Mouse (Mus musculus): ENCODE measurements around the gene Adck1. TPM values are rescaled to one million over a fixed set of nuclear protein-coding genes. Genes with fewer than 3 reads are reported as not detected.

Adck1 gene
- polyA plus RNA-seq, 1 experiment, result 9.9 TPM

- TF ChIP-seq POLR2A (IDR thresholded peaks at IDR 0.05; ENCODE audit: borderline replicate concordance, low read depth, low read length) (no peak), CTCF (IDR thresholded peaks at IDR 0.05; ENCODE audit: low read depth, low read length) (no peak)
- H3K27ac ChIP-seq (ENCODE audit: insufficient read depth, low read depth, low read length), result no peak overlapping the region
- no peak overlapping the region for H3K4me3 ChIP-seq (ENCODE audit: insufficient read depth, low read length)
- H3K4me1 ChIP-seq (ENCODE audit: control insufficient read depth, insufficient read depth, low read length), result no peaks in the 10 kb centered on the region
Observed at GRCm38 (mm10) chr12:88419912-88420621, 59.7 kb downstream of the Adck1 start.

GRCm38 (mm10) chr12:88426926-88427325 lies 66.6 kb downstream of the Adck1 start:
- TF ChIP-seq CTCF (IDR thresholded peaks at IDR 0.05; ENCODE audit: low read depth, low read length) (no peak), POLR2A (IDR thresholded peaks at IDR 0.05; ENCODE audit: borderline replicate concordance, low read depth, low read length) (no peak)
- peaks cover 8% of the 10 kb centered on the region for H3K4me1 ChIP-seq (ENCODE audit: control insufficient read depth, insufficient read depth, low read length)
- H3K4me3 ChIP-seq (ENCODE audit: insufficient read depth, low read length), result no peak overlapping the region
- no peak overlapping the region for H3K27ac ChIP-seq (ENCODE audit: insufficient read depth, low read depth, low read length)

- TF ChIP-seq CTCF (IDR thresholded peaks at IDR 0.05; ENCODE audit: low read depth, low read length), result no peak
- TF ChIP-seq POLR2A (IDR thresholded peaks at IDR 0.05; ENCODE audit: borderline replicate concordance, low read depth, low read length), result no peak
- Histone ChIP-seq H3K4me1 (ENCODE audit: control insufficient read depth, insufficient read depth, low read length) (peaks cover 8% of the 10 kb centered on the region), H3K27ac (ENCODE audit: insufficient read depth, low read depth, low read length) (peak overlapping the region; percentile 7; the same call in 1 of the 2 replicates), H3K4me3 (ENCODE audit: insufficient read depth, low read length) (no peak overlapping the region)
Observed at GRCm38 (mm10) chr12:88428735-88429134, 68.4 kb downstream of the Adck1 start.

GRCm38 (mm10) chr12:88432277-88432676 lies 71.9 kb downstream of the Adck1 start:
- TF ChIP-seq CTCF (IDR thresholded peaks at IDR 0.05; ENCODE audit: low read depth, low read length) (no peak), POLR2A (IDR thresholded peaks at IDR 0.05; ENCODE audit: borderline replicate concordance, low read depth, low read length) (no peak)
- H3K27ac ChIP-seq (ENCODE audit: insufficient read depth, low read depth, low read length), result no peak overlapping the region
- no peak overlapping the region for H3K4me3 ChIP-seq (ENCODE audit: insufficient read depth, low read length)
- peaks cover 12% of the 10 kb centered on the region for H3K4me1 ChIP-seq (ENCODE audit: control insufficient read depth, insufficient read depth, low read length)

GRCm38 (mm10) chr12:88433171-88433570 lies 72.8 kb downstream of the Adck1 start:
- TF ChIP-seq CTCF (IDR thresholded peaks at IDR 0.05; ENCODE audit: low read depth, low read length) (no peak), POLR2A (IDR thresholded peaks at IDR 0.05; ENCODE audit: borderline replicate concordance, low read depth, low read length) (no peak)
- peaks cover 13% of the 10 kb centered on the region for H3K4me1 ChIP-seq (ENCODE audit: control insufficient read depth, insufficient read depth, low read length)
- H3K27ac ChIP-seq (ENCODE audit: insufficient read depth, low read depth, low read length), result no peak overlapping the region
- H3K4me3 ChIP-seq (ENCODE audit: insufficient read depth, low read length), result no peak overlapping the region

GRCm38 (mm10) chr12:88436962-88437750 lies 76.8 kb downstream of the Adck1 start:
- TF ChIP-seq CTCF (IDR thresholded peaks at IDR 0.05; ENCODE audit: low read depth, low read length) (no peak), POLR2A (IDR thresholded peaks at IDR 0.05; ENCODE audit: borderline replicate concordance, low read depth, low read length) (no peak)
- no peak overlapping the region for H3K27ac ChIP-seq (ENCODE audit: insufficient read depth, low read depth, low read length)
- peaks cover 5% of the 10 kb centered on the region; the same call in 1 of the 2 replicates for H3K4me1 ChIP-seq (ENCODE audit: control insufficient read depth, insufficient read depth, low read length)
- H3K4me3 ChIP-seq (ENCODE audit: insufficient read depth, low read length), result no peak overlapping the region

- TF ChIP-seq POLR2A (IDR thresholded peaks at IDR 0.05; ENCODE audit: borderline replicate concordance, low read depth, low read length) (no peak), CTCF (IDR thresholded peaks at IDR 0.05; ENCODE audit: low read depth, low read length) (no peak)
Observed at GRCm38 (mm10) chr12:88441922-88442809, 81.8 kb downstream of the Adck1 start.

GRCm38 (mm10) chr12:88444040-88444439 lies 83.7 kb downstream of the Adck1 start:
- Histone ChIP-seq H3K4me3 (ENCODE audit: insufficient read depth, low read length) (no peak overlapping the region), H3K27ac (ENCODE audit: insufficient read depth, low read depth, low read length) (no peak overlapping the region), H3K4me1 (ENCODE audit: control insufficient read depth, insufficient read depth, low read length) (peaks cover 10% of the 10 kb centered on the region)
- TF ChIP-seq POLR2A (IDR thresholded peaks at IDR 0.05; ENCODE audit: borderline replicate concordance, low read depth, low read length), result no peak
- TF ChIP-seq CTCF (IDR thresholded peaks at IDR 0.05; ENCODE audit: low read depth, low read length), result no peak

More at GRCm38 (mm10) chr12:88441922-88442809, 81.8 kb downstream of the Adck1 start:
- Histone ChIP-seq H3K27ac (ENCODE audit: insufficient read depth, low read depth, low read length) (no peak overlapping the region), H3K4me3 (ENCODE audit: insufficient read depth, low read length) (no peak overlapping the region), H3K4me1 (ENCODE audit: control insufficient read depth, insufficient read depth, low read length) (peaks cover 12% of the 10 kb centered on the region)

GRCm38 (mm10) chr12:88445471-88445870 lies 85.1 kb downstream of the Adck1 start:
- H3K4me1 ChIP-seq (ENCODE audit: control insufficient read depth, insufficient read depth, low read length), result peaks cover 10% of the 10 kb centered on the region
- peak overlapping the region; percentile 44 for H3K27ac ChIP-seq (ENCODE audit: insufficient read depth, low read depth, low read length)
- TF ChIP-seq CTCF (IDR thresholded peaks at IDR 0.05; ENCODE audit: low read depth, low read length), result no peak
- no peak for TF ChIP-seq POLR2A (IDR thresholded peaks at IDR 0.05; ENCODE audit: borderline replicate concordance, low read depth, low read length)
- H3K4me3 ChIP-seq (ENCODE audit: insufficient read depth, low read length), result peak overlapping the region; percentile 45

Data from bone marrow macrophage, adult 2 months (primary cell).